Mouse (Mus musculus) bone marrow macrophage, adult 2 months (primary cell): ENCODE data around the gene Cyp17a1.

Experiments used
- CTCF ChIP-seq: IDR thresholded peaks from 2 replicates; pipeline ENCODE4 v1.5.1; 2012; ENCODE audit warnings: low read depth, mild to moderate bottlenecking, low read length, moderate library complexity
- POLR2A ChIP-seq: IDR thresholded peaks from 2 replicates; pipeline ENCODE4 v1.6.1; 2012; ENCODE audit warnings: mild to moderate bottlenecking, low read depth, low read length, borderline replicate concordance

GRCm38 (mm10) chr19:46706540-46707295 is 33.7 kb upstream of the Cyp17a1 start:
- TF ChIP-seq POLR2A = no peak
- no peak for TF ChIP-seq CTCF
